Mouse (Mus musculus): ENCODE measurements around the gene Gm16253.

Gm16253 gene

DNA sequence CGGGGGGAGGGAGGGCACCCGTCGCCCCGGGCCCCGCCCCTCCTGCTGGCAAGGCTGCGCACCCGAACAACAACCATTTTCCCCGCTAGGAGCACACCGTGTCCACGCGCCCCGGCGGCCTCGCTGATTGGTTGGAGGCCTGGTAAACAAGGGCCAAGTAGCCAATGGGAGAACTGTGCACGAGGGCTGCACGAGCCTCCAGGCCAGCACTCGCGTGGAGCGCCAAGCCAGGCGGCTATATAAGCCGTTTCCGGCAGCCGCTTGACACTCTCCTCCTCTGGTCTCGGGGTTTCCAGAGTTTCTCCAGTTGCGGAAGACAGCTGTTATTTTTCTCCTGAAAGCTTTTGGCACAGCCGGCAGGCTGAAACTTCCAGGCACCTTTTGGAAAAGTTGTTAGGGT is 19.1 kb upstream of the Gm16253 start, which contains the start of gene Txnip:
Gene Txnip, plus strand, starts transcription at position 264 of the 400 bp plus-strand sequence.
- peak; percentile 88 to 96 for DNase-seq (ENCODE audit: low spot score in 2 of 2)

DNA sequence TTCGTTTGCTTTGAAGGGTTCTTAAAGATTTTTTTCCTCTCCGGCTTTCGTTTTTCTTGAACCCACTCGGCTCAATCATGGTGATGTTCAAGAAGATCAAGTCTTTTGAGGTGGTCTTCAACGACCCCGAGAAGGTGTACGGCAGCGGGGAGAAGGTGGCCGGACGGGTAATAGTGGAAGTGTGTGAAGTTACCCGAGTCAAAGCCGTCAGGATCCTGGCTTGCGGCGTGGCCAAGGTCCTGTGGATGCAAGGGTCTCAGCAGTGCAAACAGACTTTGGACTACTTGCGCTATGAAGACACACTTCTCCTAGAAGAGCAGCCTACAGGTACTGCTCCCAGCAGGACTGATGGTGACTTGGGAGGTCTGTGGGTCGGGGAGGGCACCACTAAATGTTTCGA is 18.6 kb upstream of the Gm16253 start:
- no peak for DNase-seq (ENCODE audit: low spot score in 2 of 2)

DNA sequence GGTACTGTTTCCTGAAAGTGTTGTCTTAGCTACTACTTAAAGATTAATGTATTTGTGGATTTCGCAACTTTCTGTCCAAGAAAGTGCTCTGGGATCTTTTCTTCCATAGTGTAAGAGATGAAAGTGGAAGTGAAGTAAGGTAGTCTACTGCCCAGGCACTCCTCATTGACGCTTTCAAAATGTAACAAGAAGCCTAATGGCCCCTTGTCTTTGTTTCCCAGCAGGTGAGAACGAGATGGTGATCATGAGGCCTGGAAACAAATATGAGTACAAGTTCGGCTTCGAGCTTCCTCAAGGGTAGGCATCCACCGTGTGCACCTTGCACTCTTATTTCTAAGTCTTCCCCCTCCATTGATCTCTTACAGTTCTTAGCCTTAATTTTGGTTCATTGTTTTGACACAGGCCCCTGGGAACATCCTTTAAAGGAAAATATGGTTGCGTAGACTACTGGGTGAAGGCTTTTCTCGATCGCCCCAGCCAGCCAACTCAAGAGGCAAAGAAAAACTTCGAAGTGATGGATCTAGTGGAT is 18.1 kb upstream of the Gm16253 start:
- no peak for DNase-seq (ENCODE audit: low spot score in 2 of 2)

DNA sequence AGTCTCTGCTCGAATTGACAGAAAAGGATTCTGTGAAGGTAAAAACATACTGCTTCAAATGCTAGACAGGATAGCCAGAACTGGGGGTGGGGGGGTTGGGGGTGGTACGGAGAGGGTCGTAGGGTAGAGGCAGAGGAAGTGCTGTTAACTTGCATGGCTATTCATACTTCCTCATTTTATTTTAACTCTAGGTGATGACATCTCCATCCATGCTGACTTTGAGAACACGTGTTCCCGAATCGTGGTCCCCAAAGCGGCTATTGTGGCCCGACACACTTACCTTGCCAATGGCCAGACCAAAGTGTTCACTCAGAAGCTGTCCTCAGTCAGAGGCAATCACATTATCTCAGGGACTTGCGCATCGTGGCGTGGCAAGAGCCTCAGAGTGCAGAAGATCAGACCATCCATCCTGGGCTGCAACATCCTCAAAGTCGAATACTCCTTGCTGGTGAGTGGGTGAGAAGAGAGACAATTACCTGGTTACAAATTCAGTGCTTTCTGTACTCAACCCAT is 17.3 kb upstream of the Gm16253 start:
- no peak for DNase-seq (ENCODE audit: low spot score in 2 of 2)

DNA sequence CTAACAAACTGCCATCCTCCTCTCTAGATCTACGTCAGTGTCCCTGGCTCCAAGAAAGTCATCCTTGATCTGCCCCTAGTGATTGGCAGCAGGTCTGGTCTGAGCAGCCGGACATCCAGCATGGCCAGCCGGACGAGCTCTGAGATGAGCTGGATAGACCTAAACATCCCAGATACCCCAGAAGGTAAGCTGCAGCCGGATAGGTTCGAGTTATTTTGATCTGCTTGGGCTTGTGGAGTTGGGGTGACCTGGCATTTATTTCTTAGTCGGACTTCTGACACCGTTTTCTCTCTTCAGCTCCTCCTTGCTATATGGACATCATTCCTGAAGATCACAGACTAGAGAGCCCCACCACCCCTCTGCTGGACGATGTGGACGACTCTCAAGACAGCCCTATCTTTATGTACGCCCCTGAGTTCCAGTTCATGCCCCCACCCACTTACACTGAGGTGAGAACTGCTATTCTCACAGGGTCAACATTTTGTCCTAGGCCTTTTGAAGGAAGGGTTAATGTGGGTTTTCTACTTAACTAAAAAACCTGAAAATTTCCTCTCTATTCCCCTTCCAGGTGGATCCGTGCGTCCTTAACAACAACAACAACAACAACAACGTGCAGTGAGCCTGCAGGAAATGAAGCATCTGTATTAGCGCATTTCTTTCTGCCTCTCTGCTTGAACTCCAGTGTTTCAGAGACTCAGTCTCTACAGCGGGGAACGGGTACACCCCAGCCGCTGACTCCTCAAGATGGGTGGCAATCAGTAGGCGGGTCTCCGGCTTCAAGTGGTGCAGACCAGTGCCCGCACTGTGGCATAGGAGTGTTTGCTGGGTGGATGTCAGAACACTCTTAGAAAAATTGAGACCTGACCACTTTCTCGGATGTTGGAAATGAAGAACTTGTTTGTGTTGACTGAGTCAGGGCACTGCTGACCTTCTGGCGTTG is 16.6 kb upstream of the Gm16253 start:
- no peak for DNase-seq (ENCODE audit: low spot score in 2 of 2)

DNA sequence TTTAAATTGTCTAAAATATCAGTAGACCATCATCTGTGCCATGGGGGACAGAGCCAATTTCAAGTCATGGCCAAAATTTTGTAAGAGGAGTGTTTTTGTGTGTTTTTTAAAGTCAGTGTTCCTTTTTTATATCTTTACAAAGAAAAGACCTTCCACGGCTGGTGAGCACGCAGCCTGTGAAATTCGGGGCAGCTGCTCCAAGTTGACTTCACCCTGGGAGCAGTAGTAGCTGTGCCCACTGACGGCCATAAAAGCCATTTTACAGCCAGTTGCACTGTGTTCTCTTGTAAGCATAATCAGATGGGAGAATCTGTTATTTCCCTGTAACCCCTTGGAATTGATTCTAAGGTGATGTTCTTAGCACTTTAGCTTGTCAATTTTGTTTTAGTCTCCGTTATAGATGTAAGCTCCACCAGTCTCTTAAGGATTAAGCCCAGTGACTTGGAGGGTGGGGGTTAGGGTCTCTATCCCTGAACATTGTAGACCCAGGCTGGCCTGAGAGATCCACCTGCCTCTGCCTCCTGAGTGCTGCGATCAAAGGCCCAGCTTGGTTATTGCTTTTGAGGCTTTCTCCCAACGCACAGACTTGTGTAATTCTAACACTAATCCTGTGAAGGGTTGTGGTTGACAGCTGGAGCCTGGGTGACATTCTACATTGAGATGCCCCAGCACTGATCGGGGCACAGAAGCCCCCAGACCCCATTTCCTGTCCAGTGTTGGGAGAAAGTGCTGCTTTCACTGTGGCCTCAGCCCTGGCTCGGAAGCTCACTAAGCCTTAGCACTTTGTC is 15.7 kb upstream of the Gm16253 start:
- DNase-seq (ENCODE audit: low spot score in 2 of 2): no peak

DNA sequence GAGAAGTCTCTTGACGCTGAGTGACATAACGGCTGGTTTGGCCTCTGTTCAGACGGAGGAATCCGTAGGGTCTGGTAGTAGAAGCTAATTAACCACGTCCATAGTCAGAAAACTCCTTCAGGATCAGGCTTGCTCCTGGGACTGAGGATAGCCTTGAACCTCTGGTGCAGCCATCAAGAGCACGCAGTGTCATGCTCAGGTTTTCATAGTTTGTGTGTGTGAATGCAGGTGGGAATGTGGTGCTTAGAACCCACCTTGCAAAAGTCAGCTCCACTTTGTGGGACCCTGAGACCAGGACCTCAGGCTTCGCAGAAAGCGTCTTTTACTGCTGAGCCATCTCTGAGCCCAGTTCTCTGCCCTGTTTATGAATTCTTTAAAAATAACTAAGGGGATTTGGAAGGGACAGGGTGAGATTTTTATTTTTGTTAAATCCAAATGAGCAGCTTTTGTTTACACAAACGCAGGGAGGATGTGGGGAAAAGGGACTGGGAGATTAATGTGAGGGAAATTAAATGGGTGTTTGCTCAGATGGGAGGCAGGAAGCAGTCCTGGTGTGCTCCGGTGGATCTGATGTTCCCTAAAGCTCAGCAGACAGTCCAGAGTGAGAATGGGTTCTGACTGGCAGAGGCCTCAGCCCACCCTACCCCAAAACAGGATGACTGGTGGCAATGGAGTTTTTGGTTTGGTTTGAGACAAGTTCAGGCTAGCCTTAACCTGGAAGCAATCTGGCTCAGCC is 14.7 kb upstream of the Gm16253 start:
- no peak for DNase-seq (ENCODE audit: low spot score in 2 of 2)

DNA sequence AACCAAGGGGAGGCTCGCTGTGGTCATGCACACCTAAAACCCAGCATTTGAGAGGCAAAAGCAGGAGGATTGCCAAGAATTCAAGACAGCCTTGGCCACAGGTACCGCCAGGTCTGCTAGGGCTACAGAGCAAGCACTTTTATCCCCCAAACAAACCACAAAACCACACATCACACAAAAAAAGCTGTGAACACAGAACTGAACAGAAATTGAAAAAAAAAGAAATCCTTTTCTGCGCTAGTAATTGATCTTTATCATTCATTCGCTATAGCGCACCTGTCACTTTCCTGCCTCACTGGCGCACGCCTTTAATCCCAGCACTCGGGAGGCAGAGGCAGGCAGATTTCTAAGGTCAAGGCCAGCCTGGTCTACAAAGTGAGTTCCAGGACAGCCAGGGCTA is 13.5 kb upstream of the Gm16253 start:
- no peak for DNase-seq (ENCODE audit: low spot score in 2 of 2)

DNA sequence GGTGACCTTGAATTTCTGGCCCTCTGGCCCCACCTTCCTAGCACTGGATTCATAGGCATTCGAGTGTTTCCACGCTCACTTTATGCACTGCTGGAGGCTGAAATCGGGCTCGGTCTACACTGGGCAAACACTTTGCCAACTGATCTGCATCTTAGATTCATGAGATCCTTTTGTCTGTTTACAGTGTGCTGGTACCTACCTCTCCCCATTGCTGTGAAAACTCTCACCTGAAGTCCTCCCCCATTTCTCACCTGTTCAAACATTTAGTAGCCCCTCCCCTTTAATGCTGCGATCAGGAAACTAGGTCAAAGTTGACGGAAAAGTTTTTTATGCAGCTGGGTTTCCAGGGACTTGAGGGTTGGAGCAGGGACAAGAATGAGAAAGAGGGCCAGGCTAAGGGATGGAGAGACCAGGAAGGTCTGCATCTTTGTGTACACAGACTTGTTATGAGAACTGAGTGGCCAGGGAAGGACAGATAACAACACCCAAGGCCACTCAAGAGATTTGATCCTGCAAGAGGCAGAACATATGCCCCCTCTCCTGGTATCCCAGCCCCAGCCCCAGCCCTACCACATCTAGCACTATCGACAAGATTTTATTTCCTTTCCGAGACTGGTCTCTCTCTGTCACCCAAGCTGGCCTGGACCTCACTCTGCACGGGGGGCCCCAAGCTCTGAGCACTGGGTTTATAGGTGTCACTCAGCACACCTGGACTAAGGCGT is 12.7 kb upstream of the Gm16253 start:
- DNase-seq (ENCODE audit: low spot score in 2 of 2): no peak

DNA sequence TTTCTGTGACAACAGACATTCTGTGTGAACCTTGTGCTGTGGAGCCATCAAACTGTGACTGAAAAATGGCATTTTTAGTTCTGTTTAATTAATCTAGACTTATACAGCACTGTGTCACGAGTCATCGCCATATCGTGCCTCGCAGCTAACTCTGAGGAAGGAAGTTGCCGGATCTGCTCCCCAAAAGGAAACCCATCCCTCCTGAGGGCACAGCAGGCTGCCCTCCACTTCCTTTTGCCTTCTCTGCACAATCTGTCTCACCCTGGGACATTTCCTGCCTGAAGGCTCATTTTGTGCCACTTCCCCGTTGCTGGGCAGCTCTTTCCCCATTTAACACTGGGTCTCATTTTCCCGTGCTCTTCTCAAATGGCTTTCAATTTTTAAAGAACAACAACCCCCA is 12.2 kb upstream of the Gm16253 start:
- no peak for DNase-seq (ENCODE audit: low spot score in 2 of 2)

DNA sequence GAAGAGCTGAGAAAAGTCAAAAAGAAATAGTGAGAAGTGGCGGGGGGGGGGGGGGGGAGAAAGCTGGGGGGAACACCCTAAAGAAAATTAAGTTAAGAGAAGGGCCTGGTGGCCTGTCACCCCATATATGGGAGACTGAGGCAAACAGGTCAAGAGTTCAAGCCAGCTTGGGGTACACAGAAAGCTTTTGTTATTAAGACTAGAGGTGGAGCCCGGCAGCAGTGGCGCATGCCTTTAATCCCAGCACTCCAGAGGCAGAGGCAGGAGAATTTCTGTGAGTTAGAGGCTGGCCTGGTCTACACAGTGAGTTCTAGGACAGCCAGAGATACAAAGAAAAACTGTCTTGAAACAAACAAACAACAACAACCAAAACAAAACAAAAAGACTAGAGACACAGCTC is 11.7 kb upstream of the Gm16253 start:
- DNase-seq (ENCODE audit: low spot score in 2 of 2): no peak

DNA sequence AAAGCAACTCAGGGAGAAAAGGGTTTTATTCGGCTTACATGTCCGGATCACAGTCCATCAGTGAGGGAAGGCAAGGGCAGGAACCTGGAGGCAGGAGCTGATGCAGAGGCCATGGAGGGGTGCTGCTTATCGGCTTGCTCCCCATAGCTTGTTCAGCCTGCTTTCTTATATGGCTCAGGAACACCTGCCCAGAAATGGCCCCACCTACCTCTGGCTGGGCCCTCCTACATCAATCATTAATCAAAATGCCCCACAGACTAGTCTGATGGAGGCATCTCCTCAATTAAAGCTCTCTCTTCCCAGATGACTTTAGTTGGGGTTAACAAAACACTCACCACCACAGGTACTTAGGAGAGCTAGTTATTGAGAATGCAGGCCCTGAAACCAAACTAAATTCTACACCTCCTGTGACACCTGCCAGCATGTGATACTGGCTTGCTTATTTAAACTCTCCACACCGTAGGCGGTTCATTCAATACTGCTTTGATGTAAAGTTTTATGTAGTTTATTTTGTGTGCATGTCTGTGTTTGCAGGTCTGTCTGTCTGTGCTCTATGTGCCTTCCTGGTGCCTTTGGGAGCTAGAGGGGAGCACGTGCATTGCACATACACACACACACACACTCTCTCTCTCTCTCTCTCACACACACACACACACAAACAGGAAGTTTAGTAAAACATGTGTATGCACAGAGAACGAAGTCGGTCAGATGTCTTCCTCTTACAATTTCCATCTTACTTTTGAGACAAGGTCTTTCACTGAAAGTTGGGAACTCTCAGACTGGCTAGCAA is 9.9 kb upstream of the Gm16253 start:
- no peak for DNase-seq (ENCODE audit: low spot score in 2 of 2)

DNA sequence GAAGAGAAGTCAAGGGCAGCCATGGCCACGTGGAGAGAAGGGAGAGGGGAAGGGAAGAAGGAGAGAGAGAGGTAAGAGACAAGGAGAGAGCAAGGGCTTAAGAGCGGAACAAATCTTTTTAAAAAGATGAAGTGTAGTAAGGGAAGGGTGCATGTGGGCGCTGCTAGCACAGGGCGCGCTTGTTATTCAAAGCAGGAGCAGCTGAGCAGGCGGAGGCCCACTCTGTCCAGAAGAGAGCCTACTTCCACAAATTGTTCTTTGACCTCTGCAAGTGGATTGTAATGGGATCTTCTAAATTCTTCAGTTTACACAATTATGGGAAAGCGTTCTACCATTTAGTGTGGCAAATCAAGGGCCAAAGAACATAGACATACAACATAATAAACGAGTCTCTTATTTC is 8.2 kb upstream of the Gm16253 start:
- no peak for DNase-seq (ENCODE audit: low spot score in 2 of 2)

DNA sequence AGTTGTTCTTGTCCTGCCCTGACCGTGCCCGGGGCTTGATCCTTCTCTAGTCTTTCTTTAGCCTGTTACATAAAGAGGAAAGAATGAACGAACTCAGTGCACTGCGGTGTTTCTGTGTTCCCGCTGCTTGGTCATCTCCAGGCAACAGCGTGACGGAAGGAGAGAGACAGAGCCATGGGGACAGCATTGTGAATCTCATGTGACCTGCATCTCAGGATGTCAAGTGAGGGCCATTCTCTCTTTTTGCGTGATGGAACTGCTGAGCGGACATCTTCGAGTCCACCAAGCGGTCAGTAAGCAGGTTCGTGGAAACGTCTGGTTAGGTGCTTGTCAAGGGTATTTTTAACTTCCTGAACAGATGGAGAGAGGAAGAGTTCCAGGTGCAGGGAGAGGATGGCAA is 7.3 kb upstream of the Gm16253 start:
- DNase-seq (ENCODE audit: low spot score in 2 of 2): no peak

DNA sequence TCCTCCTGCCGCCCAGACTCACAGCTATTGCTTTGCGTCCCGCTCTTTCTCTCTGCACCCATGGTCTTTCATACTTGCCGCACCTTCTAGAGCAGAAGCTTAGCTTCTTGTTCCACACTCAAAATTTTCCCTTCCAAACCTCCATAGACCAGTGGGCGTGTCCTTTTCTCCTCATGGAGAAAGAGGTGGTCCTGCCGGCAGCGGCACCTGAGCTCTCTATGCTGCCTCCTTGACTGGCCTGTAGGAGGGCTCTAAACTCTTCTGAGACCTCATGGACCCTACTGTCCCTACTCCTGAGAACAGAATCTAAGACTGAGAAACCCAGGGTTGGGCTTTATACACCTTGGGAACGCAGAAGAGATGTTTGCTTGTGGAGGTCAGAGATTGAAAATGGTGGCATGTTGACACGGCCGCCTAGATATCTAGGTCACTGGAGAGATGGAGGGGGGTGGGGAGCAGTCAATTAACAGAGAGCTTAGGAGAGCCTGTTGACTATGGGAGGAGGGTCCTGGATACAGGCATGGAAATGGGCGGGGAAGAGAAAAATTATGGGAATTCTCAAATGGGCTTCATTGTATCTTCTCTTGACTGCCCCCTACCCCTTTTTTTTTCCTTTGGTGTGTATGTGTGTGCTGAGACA is 6.7 kb upstream of the Gm16253 start:
- DNase-seq (ENCODE audit: low spot score in 2 of 2): no peak

DNA sequence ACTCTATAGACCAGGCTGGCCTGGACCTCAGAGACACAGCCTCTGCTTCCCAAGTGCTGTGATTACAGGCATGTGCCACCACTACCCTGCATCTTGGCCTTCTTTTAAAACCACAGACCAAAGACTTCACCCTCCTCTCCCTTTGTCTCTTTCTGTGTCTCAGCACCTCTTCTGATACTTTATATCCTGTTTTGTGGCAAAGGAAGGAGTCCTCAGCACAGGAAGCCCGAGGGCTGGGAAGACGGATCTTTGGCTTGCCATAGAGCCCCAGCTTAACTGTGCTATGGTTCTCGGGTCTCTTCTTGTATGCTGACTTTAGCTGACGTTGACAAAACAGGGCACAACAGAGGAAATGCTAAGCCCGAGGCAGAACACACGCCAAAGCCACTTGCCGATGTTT is 6.1 kb upstream of the Gm16253 start:
- no peak for DNase-seq (ENCODE audit: low spot score in 2 of 2)

DNA sequence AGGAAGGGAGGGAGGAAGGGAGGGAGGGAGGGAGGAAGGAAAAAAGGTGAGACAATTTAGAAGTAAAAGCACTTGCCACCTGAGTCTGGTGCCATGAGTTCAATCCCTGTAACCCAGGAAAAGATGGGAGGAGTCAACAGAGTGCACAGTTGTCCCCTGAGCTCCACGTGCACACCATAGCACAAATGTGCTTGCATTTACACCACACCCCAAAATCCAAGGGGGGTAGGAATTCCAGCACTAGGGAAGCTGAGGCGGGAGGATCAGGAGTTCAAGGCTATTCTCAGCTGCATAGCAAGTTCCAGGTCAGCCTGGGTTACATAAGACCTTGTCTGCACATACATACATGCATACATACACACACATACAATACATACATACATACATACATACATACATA is 5.4 kb upstream of the Gm16253 start:
- no peak for DNase-seq (ENCODE audit: low spot score in 2 of 2)

DNA sequence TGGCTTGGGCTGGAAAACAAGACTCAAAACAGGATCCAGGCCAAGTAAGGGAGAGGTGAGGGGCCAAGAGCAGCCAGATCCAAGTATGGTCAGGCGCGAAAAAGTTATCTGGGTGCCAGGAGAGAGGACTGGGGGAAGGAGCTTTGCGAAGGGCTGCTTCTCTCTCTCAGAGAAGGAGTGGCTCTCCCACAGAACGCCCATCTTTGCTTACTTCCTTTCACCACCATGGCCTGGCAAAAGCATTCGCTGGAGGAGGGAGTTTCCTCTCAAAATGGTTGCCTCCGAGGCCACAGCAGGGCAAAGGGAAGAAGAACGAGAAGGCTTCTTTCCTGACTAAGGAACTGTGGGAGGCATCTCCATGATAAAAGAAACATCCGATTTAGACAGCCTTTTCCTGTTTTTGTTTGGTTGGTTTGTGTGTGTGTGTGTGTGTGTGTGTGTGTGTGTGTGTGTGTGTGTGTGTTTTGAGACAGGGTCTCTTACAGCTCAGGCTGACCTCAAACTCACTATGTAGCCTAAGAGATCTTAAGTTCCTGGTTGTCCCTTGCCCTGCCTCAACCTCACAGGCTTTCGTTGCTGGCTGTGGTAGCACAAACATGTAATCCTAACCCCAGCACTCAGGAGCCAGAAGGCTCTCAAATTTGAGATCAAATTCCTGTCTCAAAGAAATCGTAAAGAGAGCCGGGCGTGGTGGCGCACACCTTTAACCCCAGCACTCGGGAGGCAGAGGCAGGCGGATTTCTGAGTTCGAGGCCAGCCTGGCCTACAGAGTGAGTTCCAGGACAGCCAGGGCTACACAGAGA is 4.7 kb upstream of the Gm16253 start:
- no peak for DNase-seq (ENCODE audit: low spot score in 2 of 2)
